Mouse (Mus musculus) heart, adult 2 months (tissue): ENCODE data around the gene Cct7. TPM values are rescaled to one million over a fixed set of nuclear protein-coding genes. Genes with fewer than 3 reads are reported as not detected.

ENCODE experiments used
- DNase-seq, 2 experiments: peaks; one replicate each; pipeline ENCODE4 v3.0.0; 2021
- H3K27ac ChIP-seq: fragments of 200-600 bp; 2 replicates; pipeline ENCODE4 v1.8.1; 2022
- H3K27me3 ChIP-seq: fragments of 200-500 bp; 2 replicates; pipeline ENCODE4 v1.6.1; 2012; ENCODE audit warnings: mild to moderate bottlenecking, low read length, inconsistent platforms, mixed read lengths; ENCODE audit not compliant: control insufficient read depth, insufficient read depth
- H3K36me3 ChIP-seq: fragments of 200-500 bp; 2 replicates; pipeline ENCODE4 v1.6.1; 2012; ENCODE audit warnings: low read length, inconsistent platforms; ENCODE audit not compliant: control insufficient read depth, insufficient read depth
- H3K4me1 ChIP-seq: fragments of 200-500 bp; 2 replicates; pipeline ENCODE4 v1.6.1; 2011; ENCODE audit warnings: low read length; ENCODE audit not compliant: control insufficient read depth, insufficient read depth
- H3K4me3 ChIP-seq: fragments of 200-600 bp; 2 replicates; pipeline ENCODE4 v1.8.1; 2022
- H3K79me2 ChIP-seq: fragments of 200-500 bp; replicated peaks from 2 replicates; pipeline ENCODE4 v1.6.1; 2012; ENCODE audit warnings: mild to moderate bottlenecking, inconsistent platforms, low read length, moderate library complexity, mixed read lengths; ENCODE audit not compliant: control insufficient read depth, insufficient read depth
- H3K9ac ChIP-seq: fragments of 200-500 bp; 2 replicates; pipeline ENCODE4 v1.6.1; 2012; ENCODE audit warnings: low read depth, mild to moderate bottlenecking, control low read depth, inconsistent platforms, low read length, mixed read lengths
- CTCF ChIP-seq: fragments of 200-600 bp; IDR thresholded peaks from 2 replicates; pipeline ENCODE4 v1.8.1; 2022; ENCODE audit warnings: antibody characterized with exemption, mild to moderate bottlenecking, moderate library complexity
- EP300 ChIP-seq: fragments of 200-500 bp; IDR thresholded peaks from 2 replicates; pipeline ENCODE4 v1.6.1; 2011; ENCODE audit warnings: low read depth, low read length, control low read depth; ENCODE audit not compliant: insufficient read depth
- POLR2A ChIP-seq: fragments of 200-500 bp; IDR thresholded peaks from 2 replicates; pipeline ENCODE4 v1.6.1; 2011; ENCODE audit warnings: mild to moderate bottlenecking, low read depth, low read length, control low read depth; ENCODE audit not compliant: insufficient read depth
- WGBS: fragments of 180-500 bp; shearing (Covaris S2); methylation state at CpG from one replicate; pipeline ENCODE4 v1.1.7; 2018; 5-methylcytosine and 5-hydroxymethylcytosine counted together
- intact Hi-C: fragments of 180-260 bp; cut with DNase I; formaldehyde crosslinking; loops from one replicate; pipeline ENCODE4 v1.15.1; 2025
- polyA plus RNA-seq: library from polyadenylated mRNA; depleted of rRNA; stranded (reverse); fragments of >200 nt; gene quantifications from 2 replicates; pipeline ENCODE4 v1.2.3, GENCODE M21; 2012
- total RNA-seq, 2 experiments: library from RNA; stranded (reverse); gene quantifications; 2 replicates each; pipeline ENCODE4 v1.2.3; 2021

Cct7 gene
- total and polyA plus RNA-seq, 3 experiments = 83.7 to 159 (median 144) TPM

DNA sequence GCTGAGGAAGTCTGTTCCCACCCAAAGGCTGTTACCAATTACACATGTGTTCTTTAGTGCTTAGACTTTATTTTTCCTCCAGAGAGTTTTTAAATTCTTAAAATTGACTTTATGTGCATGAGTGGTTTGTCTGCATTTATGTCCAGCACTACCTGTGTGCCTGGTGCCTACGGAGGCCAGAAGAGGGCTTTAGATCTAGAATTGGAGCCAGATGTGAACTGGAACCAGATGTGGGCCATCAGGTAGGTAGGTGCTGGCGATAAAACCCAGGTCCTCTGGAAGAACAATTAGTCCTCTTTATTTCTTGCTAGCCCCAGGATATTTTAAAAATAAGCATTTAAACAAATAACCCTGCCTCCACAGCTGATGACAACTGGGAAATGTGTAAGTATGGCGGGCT lies 40.3 kb downstream of the Cct7 start:
- WGBS = 85% methylated on average over 3 of the region's 3 CpGs

DNA sequence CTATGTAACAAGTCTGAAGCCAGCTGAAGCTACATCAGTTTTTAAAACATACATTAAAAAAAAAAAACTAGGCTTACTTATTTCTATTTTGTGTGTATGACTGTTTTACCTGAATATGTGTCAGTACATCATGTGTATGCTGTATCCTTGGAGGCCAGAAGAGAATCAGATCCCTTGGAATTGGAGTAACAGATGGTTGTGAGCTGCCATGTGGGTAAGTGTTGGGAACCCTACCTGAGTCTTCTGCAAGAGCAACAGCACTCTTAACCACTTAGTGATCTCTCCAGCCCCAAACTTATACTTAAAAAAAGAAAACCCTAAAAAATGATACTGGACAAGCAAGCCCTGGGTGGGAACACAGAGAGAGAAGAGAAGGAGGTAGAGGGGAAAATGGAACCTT lies 45.7 kb downstream of the Cct7 start:
- intact Hi-C loops = no loop called here
- no peaks in the 10 kb centered on the region for H3K79me2 ChIP-seq
- TF ChIP-seq CTCF (no peak), EP300 (no peak), POLR2A (no peak)
- no peaks in the 10 kb centered on the region for H3K36me3 ChIP-seq
- no peak overlapping the region for H3K4me3 ChIP-seq
- no peaks in the 10 kb centered on the region for H3K4me1 ChIP-seq
- H3K27me3 ChIP-seq = no peaks in the 10 kb centered on the region; the same call in 1 of the 2 replicates
- H3K9ac ChIP-seq = no peak overlapping the region
- no peak for DNase-seq
- no peak overlapping the region for H3K27ac ChIP-seq

More for the DNA sequence above, 40.3 kb downstream of the Cct7 start:
- no peaks in the 10 kb centered on the region for H3K36me3 ChIP-seq
- no peaks in the 10 kb centered on the region for H3K4me1 ChIP-seq
- no peak overlapping the region for H3K4me3 ChIP-seq
- no peak overlapping the region for H3K27ac ChIP-seq
- H3K79me2 ChIP-seq = no peaks in the 10 kb centered on the region
- H3K27me3 ChIP-seq = no peaks in the 10 kb centered on the region; the same call in 1 of the 2 replicates
- intact Hi-C loops = no loop called here
- TF ChIP-seq EP300 = no peak
- no peak for TF ChIP-seq POLR2A
- TF ChIP-seq CTCF = no peak
- no peak for DNase-seq
- no peak overlapping the region for H3K9ac ChIP-seq

DNA sequence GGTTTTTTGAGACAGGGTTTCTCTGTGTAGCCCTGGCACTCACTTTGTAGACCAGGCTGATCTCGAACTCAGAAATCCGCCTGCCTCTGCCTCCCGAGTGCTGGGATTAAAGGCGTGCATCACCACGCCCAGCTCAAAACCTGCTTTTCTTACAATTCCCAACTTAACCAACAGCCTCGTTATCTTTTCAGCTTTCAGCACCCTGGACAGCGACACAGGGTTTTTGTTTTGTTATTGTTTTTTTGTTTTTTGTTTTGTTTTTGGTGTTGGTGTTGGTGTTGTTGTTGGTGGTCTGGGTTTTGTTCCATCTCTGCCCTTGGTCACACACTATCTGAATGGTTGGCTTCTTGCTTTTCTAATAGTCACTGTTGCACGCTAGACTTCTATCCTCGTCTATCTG lies 46.8 kb downstream of the Cct7 start:
- intact Hi-C loops = no loop called here
- no peak for DNase-seq
- peaks cover 6% of the 10 kb centered on the region for H3K27me3 ChIP-seq

DNA sequence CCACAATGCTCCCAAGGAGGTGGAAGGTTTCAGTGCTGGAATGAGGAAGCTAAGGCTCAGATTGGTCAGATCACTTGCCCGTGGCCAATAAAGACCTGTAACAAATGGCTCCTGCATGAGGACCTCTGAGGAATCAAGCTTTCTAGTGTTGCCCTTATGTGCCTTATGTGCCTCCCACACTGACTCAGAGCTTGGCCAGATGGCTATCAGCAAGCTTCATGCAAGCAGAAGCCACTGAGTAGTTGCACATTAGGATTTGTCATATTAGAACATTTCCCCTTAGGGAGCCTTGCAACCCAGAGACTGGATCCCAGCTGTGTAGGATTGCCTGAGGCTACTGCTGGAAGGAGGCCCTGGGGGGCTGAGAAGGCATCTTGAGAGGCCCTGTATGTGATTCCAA lies 49.1 kb downstream of the Cct7 start:
- Histone ChIP-seq H3K79me2 (no peaks in the 10 kb centered on the region), H3K36me3 (no peaks in the 10 kb centered on the region), H3K4me3 (no peak overlapping the region), H3K9ac (no peak overlapping the region), H3K27ac (no peak overlapping the region), H3K4me1 (no peaks in the 10 kb centered on the region), H3K27me3 (peaks cover 10% of the 10 kb centered on the region)
- intact Hi-C loops = no loop called here
- no peak for TF ChIP-seq EP300
- no peak for TF ChIP-seq CTCF
- TF ChIP-seq POLR2A = no peak
- 58% methylated on average over 1 of the region's 1 CpGs for WGBS
- no peak for DNase-seq

More for the DNA sequence above, 46.8 kb downstream of the Cct7 start:
- Histone ChIP-seq H3K27ac (no peak overlapping the region), H3K36me3 (no peaks in the 10 kb centered on the region), H3K79me2 (no peaks in the 10 kb centered on the region), H3K4me3 (no peak overlapping the region), H3K4me1 (no peaks in the 10 kb centered on the region), H3K9ac (no peak overlapping the region)
- WGBS = 56% methylated on average over 9 of the region's 9 CpGs
- TF ChIP-seq EP300 = no peak
- no peak for TF ChIP-seq CTCF

DNA sequence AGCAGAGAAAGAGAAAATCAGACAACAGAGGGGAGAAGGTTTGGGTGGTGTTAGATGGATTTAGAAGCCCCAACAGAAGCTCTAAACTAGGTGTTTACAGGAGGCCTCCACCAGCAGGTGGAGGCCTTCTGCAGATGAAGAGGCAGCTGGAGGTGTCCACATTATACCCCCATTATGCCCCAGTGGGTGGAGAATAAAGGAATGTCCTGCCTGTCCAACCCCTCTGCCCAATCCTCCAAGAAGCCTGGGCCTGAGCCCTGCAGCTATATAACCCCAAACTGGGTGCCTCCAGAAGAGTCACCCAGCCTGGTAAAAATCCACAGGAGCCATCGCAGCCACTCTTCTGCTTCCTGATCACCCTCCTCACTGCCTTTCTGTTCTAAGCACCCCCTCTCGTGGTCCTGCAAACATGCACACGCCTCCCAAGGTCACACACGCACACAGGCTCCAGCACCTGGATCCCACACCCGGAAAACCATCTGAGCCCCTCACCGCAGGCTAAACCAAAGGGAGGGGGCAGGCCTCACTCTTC lies 50.3 kb downstream of the Cct7 start:
- H3K4me3 ChIP-seq = no peak overlapping the region

DNA sequence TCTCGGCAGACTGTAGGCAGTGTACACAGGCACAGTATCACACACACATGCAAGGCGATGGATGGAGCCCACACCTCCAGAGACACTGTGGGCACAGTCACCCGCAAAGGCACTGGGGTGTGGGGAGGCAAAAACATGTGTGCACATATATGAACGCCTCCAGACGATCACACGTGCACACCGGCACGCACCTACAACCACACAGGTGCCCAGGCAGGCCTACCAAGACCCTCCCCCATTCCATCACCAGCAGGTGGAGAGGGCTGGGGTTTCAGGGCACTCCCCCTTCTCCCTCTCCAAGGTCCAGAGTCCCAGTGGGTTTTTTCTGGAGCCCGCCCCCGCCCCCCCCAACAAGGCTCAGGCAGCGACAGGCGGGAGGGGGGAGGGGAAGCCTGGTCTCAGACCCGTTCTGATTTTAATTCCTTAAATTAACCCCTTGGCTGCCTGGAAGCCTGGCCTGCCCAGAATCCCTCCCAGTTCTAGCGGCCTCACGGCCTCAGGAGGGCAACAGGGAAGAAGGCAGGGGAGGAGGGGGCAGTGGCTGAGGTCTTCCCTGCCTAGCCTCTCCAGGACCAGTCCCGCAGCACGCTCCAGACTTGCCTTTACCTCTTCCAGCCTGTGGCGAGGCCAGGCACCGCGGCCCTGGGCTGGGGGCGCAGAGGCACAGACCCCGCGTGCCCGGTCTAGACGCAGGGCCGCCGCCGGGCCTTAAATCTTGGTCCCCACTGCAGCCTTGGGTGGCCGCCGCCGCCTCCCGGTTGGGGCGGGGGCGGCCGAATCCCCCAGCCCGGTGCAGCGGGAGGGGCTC lies 51.0 kb downstream of the Cct7 start:
- no peak for DNase-seq
- H3K4me1 ChIP-seq = no peaks in the 10 kb centered on the region
- no peaks in the 10 kb centered on the region for H3K79me2 ChIP-seq
- H3K27me3 ChIP-seq = peaks cover 11% of the 10 kb centered on the region
- peak overlapping the region; percentile 27 for H3K4me3 ChIP-seq
- intact Hi-C loops = no loop called here
- no peak overlapping the region for H3K9ac ChIP-seq
- no peak for TF ChIP-seq EP300
- no peak for TF ChIP-seq CTCF
- TF ChIP-seq POLR2A = no peak
- H3K36me3 ChIP-seq = no peaks in the 10 kb centered on the region
- no peak overlapping the region for H3K27ac ChIP-seq
- WGBS = 3% methylated on average over 37 of the region's 37 CpGs

More for the DNA sequence above, 50.3 kb downstream of the Cct7 start:
- DNase-seq = no peak
- Histone ChIP-seq H3K9ac (no peak overlapping the region), H3K79me2 (no peaks in the 10 kb centered on the region), H3K27me3 (peaks cover 10% of the 10 kb centered on the region), H3K4me1 (no peaks in the 10 kb centered on the region), H3K36me3 (no peaks in the 10 kb centered on the region), H3K27ac (no peak overlapping the region)
- intact Hi-C loops = no loop called here
- 21% methylated on average over 6 of the region's 6 CpGs for WGBS
- no peak for TF ChIP-seq EP300
- TF ChIP-seq CTCF = no peak
